Mouse (Mus musculus) liver, embryonic 13.5 days (tissue): ENCODE measurements around the gene Gabrg3. TPM values are rescaled to one million over a fixed set of nuclear protein-coding genes. Genes with fewer than 3 reads are reported as not detected.

Experiments used
- ATAC-seq: fragments of 200-750 bp; cut with Nextera tagmentation; 2 replicates; pipeline ENCODE4 v1.8.0; 2017; ENCODE audit warnings: low read depth, mild to moderate bottlenecking, moderate number of reproducible peaks, moderate library complexity
- DNase-seq: peaks from one replicate; pipeline ENCODE4 v3.0.0; 2022
- H3K27ac ChIP-seq: fragments of 300-500 bp; sonication (generic); 2 replicates; pipeline ENCODE4 v1.5.1; 2015; ENCODE audit warnings: moderate library complexity, mild to moderate bottlenecking, inconsistent platforms
- H3K27me3 ChIP-seq: fragments of 300-500 bp; sonication (generic); 2 replicates; pipeline ENCODE4 v1.6.1; 2015; ENCODE audit warnings: mild to moderate bottlenecking, inconsistent platforms
- H3K36me3 ChIP-seq: fragments of 300-500 bp; sonication (generic); 2 replicates; pipeline ENCODE4 v1.6.1; 2015; ENCODE audit warnings: mild to moderate bottlenecking, inconsistent platforms
- H3K4me1 ChIP-seq: fragments of 300-500 bp; sonication (generic); replicated peaks from 2 replicates; pipeline ENCODE4 v1.6.1; 2015; ENCODE audit warnings: inconsistent platforms
- H3K4me2 ChIP-seq: fragments of 300-500 bp; sonication (generic); 2 replicates; pipeline ENCODE4 v1.6.1; 2015; ENCODE audit warnings: inconsistent platforms, mild to moderate bottlenecking, moderate library complexity
- H3K4me3 ChIP-seq: fragments of 300-500 bp; sonication (generic); replicated peaks from 2 replicates; pipeline ENCODE4 v1.5.1; 2015; ENCODE audit warnings: mild to moderate bottlenecking, inconsistent platforms
- H3K9ac ChIP-seq: fragments of 300-500 bp; sonication (generic); 2 replicates; pipeline ENCODE4 v1.6.1; 2015; ENCODE audit warnings: mild to moderate bottlenecking, inconsistent platforms
- H3K9me3 ChIP-seq: fragments of 300-500 bp; sonication (generic); replicated peaks from 2 replicates; pipeline ENCODE4 v1.6.1; 2016; ENCODE audit warnings: inconsistent platforms
- WGBS: fragments of 180-500 bp; shearing (Covaris S2); methylation state at CpG from one replicate; pipeline ENCODE4 v1.1.7; 2015; ENCODE audit not compliant: insufficient replicate concordance; 5-methylcytosine and 5-hydroxymethylcytosine counted together
- polyA plus RNA-seq: library from polyadenylated mRNA; unstranded; fragments of >200 nt; fragmentation: Nextera tagmentation; extraction: Ambion mirVana; gene quantifications from 2 replicates; pipeline ENCODE4 v1.2.1, GENCODE M21; 2015

The Gabrg3 gene
- polyA plus RNA-seq, 1 experiment from 2014 or later: 0.09 TPM

DNA sequence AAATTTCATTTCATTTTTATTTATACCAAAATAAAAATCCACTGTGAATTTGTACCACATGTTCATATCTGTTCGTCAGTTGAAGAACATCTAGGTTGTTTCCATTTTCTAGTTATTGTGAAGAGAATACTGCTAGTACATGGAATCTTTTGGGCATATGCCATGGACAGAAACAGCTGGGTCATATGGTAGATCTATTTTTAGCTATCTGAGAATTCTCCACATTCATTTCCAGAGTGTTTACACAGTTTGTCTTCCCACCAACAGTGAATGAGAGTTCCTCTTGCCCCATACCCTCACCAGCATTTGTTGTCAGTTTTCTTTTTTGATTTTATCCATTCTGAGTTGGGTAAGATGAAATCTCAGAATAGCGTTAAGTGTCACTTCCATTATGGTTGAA lies 75.0 kb downstream of the Gabrg3 start:
- no peak overlapping the region for H3K9ac ChIP-seq
- no peak for ATAC-seq

GRCm38 (mm10) chr7:57307337-57307736 lies 79.7 kb downstream of the Gabrg3 start:
- Histone ChIP-seq H3K27me3 (no peaks in the 10 kb centered on the region), H3K9ac (no peak overlapping the region), H3K4me2 (no peak overlapping the region), H3K4me1 (no peaks in the 10 kb centered on the region), H3K4me3 (no peak overlapping the region), H3K36me3 (no peaks in the 10 kb centered on the region), H3K27ac (no peak overlapping the region), H3K9me3 (no peaks in the 10 kb centered on the region)
- WGBS: 16% methylated on average over 1 of the region's 1 CpGs
- DNase-seq: no peak
- ATAC-seq: no peak

More for the DNA sequence above, 75.0 kb downstream of the Gabrg3 start:
- Histone ChIP-seq H3K27me3 (no peaks in the 10 kb centered on the region), H3K27ac (no peak overlapping the region), H3K36me3 (no peaks in the 10 kb centered on the region), H3K4me1 (no peaks in the 10 kb centered on the region), H3K4me2 (no peak overlapping the region), H3K4me3 (no peak overlapping the region), H3K9me3 (no peaks in the 10 kb centered on the region)
- DNase-seq: no peak
- 62% methylated on average over 2 of the region's 2 CpGs for WGBS

GRCm38 (mm10) chr7:57296639-57297038 lies 90.3 kb downstream of the Gabrg3 start:
- ATAC-seq (no peak), DNase-seq (no peak)
- no peaks in the 10 kb centered on the region for H3K9me3 ChIP-seq
- no peak overlapping the region for H3K27ac ChIP-seq
- H3K36me3 ChIP-seq: no peaks in the 10 kb centered on the region
- no peak overlapping the region for H3K4me2 ChIP-seq
- H3K9ac ChIP-seq: no peak overlapping the region
- no peaks in the 10 kb centered on the region for H3K4me1 ChIP-seq
- WGBS: 54% methylated on average over 3 of the region's 3 CpGs
- H3K27me3 ChIP-seq: no peaks in the 10 kb centered on the region
- no peak overlapping the region for H3K4me3 ChIP-seq

GRCm38 (mm10) chr7:57294127-57294526 lies 92.9 kb downstream of the Gabrg3 start:
- Histone ChIP-seq H3K4me2 (no peak overlapping the region), H3K4me1 (no peaks in the 10 kb centered on the region), H3K9me3 (no peaks in the 10 kb centered on the region), H3K4me3 (no peak overlapping the region), H3K27ac (no peak overlapping the region), H3K9ac (no peak overlapping the region), H3K27me3 (no peaks in the 10 kb centered on the region), H3K36me3 (no peaks in the 10 kb centered on the region)
- no peak for ATAC-seq
- 43% methylated on average over 1 of the region's 1 CpGs for WGBS
- DNase-seq: no peak

GRCm38 (mm10) chr7:57293564-57293963 lies 93.4 kb downstream of the Gabrg3 start:
- ATAC-seq (no peak), DNase-seq (no peak)
- Histone ChIP-seq H3K4me1 (no peaks in the 10 kb centered on the region), H3K4me2 (no peak overlapping the region), H3K27ac (no peak overlapping the region), H3K36me3 (no peaks in the 10 kb centered on the region), H3K9ac (no peak overlapping the region), H3K9me3 (no peaks in the 10 kb centered on the region), H3K4me3 (no peak overlapping the region), H3K27me3 (no peaks in the 10 kb centered on the region)
- 62% methylated on average over 6 of the region's 6 CpGs for WGBS

DNA sequence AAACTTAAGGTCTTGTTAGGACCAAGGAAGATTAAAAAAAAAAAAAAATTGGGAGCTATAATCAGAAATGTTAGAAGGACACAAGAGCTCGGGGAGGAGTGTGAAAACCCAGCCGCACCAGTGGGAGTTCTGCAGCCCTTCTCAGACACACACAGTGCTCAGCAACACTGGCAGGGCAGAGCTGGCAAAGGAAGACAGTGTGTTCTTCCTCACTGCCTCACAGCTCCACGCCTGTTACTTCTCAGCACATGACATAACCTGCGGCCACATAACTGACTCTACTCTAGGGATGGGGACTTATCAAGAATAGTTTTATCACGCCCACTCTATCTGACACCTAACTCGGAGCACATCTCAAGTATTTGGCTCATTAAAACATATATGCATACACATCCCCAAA lies 103.8 kb downstream of the Gabrg3 start:
- H3K27me3 ChIP-seq: no peaks in the 10 kb centered on the region
- WGBS: 61% methylated on average over 6 of the region's 6 CpGs
- DNase-seq (no peak), ATAC-seq (no peak)
- no peak overlapping the region for H3K4me3 ChIP-seq
- no peak overlapping the region for H3K27ac ChIP-seq
- H3K4me2 ChIP-seq: no peak overlapping the region
- H3K9ac ChIP-seq: no peak overlapping the region
- no peaks in the 10 kb centered on the region for H3K36me3 ChIP-seq
- H3K9me3 ChIP-seq: no peaks in the 10 kb centered on the region
- no peaks in the 10 kb centered on the region for H3K4me1 ChIP-seq

DNA sequence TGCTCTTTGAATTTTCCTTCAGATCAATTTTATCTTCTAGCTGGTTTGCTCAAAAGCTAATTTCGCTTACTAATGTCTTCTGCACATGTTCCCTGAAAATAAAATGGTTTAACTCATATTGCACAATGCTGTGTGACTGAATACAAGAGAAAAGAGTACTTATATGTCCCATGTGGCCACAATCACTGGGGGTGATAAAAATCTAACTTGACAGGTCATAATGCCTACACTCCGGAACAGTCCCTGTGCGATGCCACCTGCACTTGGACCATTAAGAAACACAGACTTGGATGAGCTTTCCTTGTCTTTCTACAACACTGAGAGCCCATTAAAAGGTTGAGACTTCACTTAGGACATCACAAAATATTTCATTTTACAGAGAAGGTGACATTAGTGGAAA lies 108.1 kb downstream of the Gabrg3 start:
- Histone ChIP-seq H3K27me3 (no peaks in the 10 kb centered on the region), H3K9me3 (no peaks in the 10 kb centered on the region), H3K4me2 (no peak overlapping the region), H3K9ac (no peak overlapping the region), H3K36me3 (no peaks in the 10 kb centered on the region), H3K4me1 (no peaks in the 10 kb centered on the region), H3K4me3 (no peak overlapping the region), H3K27ac (no peak overlapping the region)
- DNase-seq: no peak
- 62% methylated on average over 3 of the region's 3 CpGs for WGBS
- no peak for ATAC-seq

DNA sequence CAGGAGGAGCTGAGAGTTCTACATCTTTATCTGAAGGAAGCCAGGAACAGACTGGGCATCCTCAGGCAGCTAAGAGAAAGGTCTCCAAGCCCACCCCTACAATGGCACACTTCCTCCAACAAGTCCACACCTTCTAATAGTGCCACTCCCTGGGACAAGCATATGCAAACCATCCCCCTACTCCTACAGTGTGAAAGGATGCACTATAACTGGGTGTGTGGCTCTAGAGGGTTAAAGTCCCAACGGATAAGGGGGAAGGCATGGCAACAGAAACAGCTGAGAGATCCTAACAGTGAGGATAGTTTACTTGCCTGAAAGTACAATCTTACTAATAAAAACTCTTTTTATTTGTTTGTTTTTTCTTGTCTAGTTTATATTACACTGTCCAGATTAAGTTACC lies 126.8 kb downstream of the Gabrg3 start:
- H3K27ac ChIP-seq: no peak overlapping the region
- WGBS: 39% methylated on average over 1 of the region's 1 CpGs
- no peaks in the 10 kb centered on the region for H3K9me3 ChIP-seq
- H3K36me3 ChIP-seq: no peaks in the 10 kb centered on the region
- H3K4me2 ChIP-seq: no peak overlapping the region
- no peak overlapping the region for H3K4me3 ChIP-seq
- DNase-seq (no peak), ATAC-seq (no peak)
- H3K9ac ChIP-seq: no peak overlapping the region
- no peaks in the 10 kb centered on the region for H3K27me3 ChIP-seq
- no peaks in the 10 kb centered on the region for H3K4me1 ChIP-seq

- Histone ChIP-seq H3K27ac (no peak overlapping the region), H3K36me3 (no peaks in the 10 kb centered on the region), H3K4me1 (no peaks in the 10 kb centered on the region), H3K9ac (no peak overlapping the region), H3K4me3 (no peak overlapping the region), H3K27me3 (no peaks in the 10 kb centered on the region), H3K4me2 (no peak overlapping the region), H3K9me3 (no peaks in the 10 kb centered on the region)
- ATAC-seq (no peak), DNase-seq (no peak)
- WGBS: 46% methylated on average over 5 of the region's 5 CpGs
Observed at GRCm38 (mm10) chr7:57258893-57259574, 128.0 kb downstream of the Gabrg3 start.

DNA sequence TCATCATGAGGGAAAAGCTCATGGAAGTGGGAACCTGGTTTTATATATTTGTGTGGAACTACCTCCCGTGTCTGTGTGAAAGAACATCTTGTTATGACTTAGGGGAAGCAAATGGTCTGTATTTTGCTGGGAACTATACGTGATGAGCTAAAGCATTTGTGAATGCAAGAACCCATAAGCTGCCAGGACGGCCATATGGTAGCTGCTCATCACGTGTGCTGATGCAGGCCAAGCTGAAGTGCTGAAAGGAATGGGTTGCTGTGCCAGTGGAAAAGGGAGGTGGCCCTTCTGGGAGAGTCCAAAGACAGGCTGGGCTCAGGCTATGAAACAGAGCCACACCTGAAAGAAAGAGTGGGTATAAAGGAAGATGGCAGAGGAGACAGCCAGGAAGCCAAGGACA lies 143.0 kb downstream of the Gabrg3 start:
- WGBS: 47% methylated on average over 4 of the region's 4 CpGs
- DNase-seq (no peak), ATAC-seq (no peak)
- H3K27me3 ChIP-seq: no peaks in the 10 kb centered on the region
- H3K4me1 ChIP-seq: no peaks in the 10 kb centered on the region
- no peaks in the 10 kb centered on the region for H3K9me3 ChIP-seq
- no peaks in the 10 kb centered on the region for H3K36me3 ChIP-seq
- H3K27ac ChIP-seq: no peak overlapping the region
- no peak overlapping the region for H3K4me2 ChIP-seq
- no peak overlapping the region for H3K4me3 ChIP-seq
- H3K9ac ChIP-seq: no peak overlapping the region

- ATAC-seq (no peak), DNase-seq (no peak)
- Histone ChIP-seq H3K36me3 (no peaks in the 10 kb centered on the region), H3K4me2 (no peak overlapping the region), H3K27ac (no peak overlapping the region), H3K27me3 (no peaks in the 10 kb centered on the region), H3K9me3 (no peaks in the 10 kb centered on the region), H3K9ac (no peak overlapping the region), H3K4me1 (no peaks in the 10 kb centered on the region), H3K4me3 (no peak overlapping the region)
- WGBS: 70% methylated on average over 1 of the region's 1 CpGs
Observed at GRCm38 (mm10) chr7:57214119-57214518, 172.9 kb downstream of the Gabrg3 start.

- H3K4me1 ChIP-seq: no peaks in the 10 kb centered on the region
- no peaks in the 10 kb centered on the region for H3K9me3 ChIP-seq
- no peaks in the 10 kb centered on the region for H3K27me3 ChIP-seq
- H3K9ac ChIP-seq: no peak overlapping the region
- H3K4me2 ChIP-seq: no peak overlapping the region
- H3K4me3 ChIP-seq: no peak overlapping the region
- WGBS: 54% methylated on average over 1 of the region's 1 CpGs
- H3K27ac ChIP-seq: no peak overlapping the region
- DNase-seq (no peak), ATAC-seq (no peak)
- H3K36me3 ChIP-seq: no peaks in the 10 kb centered on the region
Observed at GRCm38 (mm10) chr7:57186015-57186414, 201.0 kb downstream of the Gabrg3 start.
